Mouse (Mus musculus): ENCODE measurements around the gene Nebl. TPM values are rescaled to one million over a fixed set of nuclear protein-coding genes. Genes with fewer than 3 reads are reported as not detected.

The Nebl gene
- polyA plus RNA-seq, 1 experiment from 2014 or later, result 0.64 TPM

GRCm38 (mm10) chr2:17714124-17714523 lies 17.1 kb downstream of the Nebl start:
- H3K36me3 ChIP-seq (ENCODE audit: control insufficient read depth, insufficient read depth, low read length), result no peaks in the 10 kb centered on the region
- H3K9me3 ChIP-seq (ENCODE audit: control insufficient read depth, low read length), result no peaks in the 10 kb centered on the region
- H3K27ac ChIP-seq (ENCODE audit: low read length), result no peak overlapping the region
- H3K9ac ChIP-seq (ENCODE audit: low read depth, low read length), result no peak overlapping the region
- H3K4me2 ChIP-seq (ENCODE audit: low read depth, low read length), result no peak overlapping the region
- WGBS, result 50% methylated on average over 4 of the region's 4 CpGs
- no peak for ATAC-seq
- H3K27me3 ChIP-seq (replicated peaks; ENCODE audit: control insufficient read depth, insufficient read depth, low read length), result no peaks in the 10 kb centered on the region
- H3K4me3 ChIP-seq (ENCODE audit: low read length), result no peak overlapping the region
- H3K4me1 ChIP-seq (ENCODE audit: control insufficient read depth, insufficient read depth, low read length), result no peaks in the 10 kb centered on the region

GRCm38 (mm10) chr2:17711216-17711615 lies 20.0 kb downstream of the Nebl start:
- H3K9me3 ChIP-seq (ENCODE audit: control insufficient read depth, low read length), result no peaks in the 10 kb centered on the region
- no peak overlapping the region for H3K9ac ChIP-seq (ENCODE audit: low read depth, low read length)
- ATAC-seq, result no peak
- H3K27me3 ChIP-seq (replicated peaks; ENCODE audit: control insufficient read depth, insufficient read depth, low read length), result no peaks in the 10 kb centered on the region
- 85% methylated on average over 5 of the region's 5 CpGs for WGBS
- no peak overlapping the region for H3K4me3 ChIP-seq (ENCODE audit: low read length)
- H3K27ac ChIP-seq (ENCODE audit: low read length), result no peak overlapping the region
- no peaks in the 10 kb centered on the region for H3K36me3 ChIP-seq (ENCODE audit: control insufficient read depth, insufficient read depth, low read length)
- no peak overlapping the region for H3K4me2 ChIP-seq (ENCODE audit: low read depth, low read length)
- H3K4me1 ChIP-seq (ENCODE audit: control insufficient read depth, insufficient read depth, low read length), result no peaks in the 10 kb centered on the region

- WGBS, result 82% methylated on average over 2 of the region's 2 CpGs
- H3K4me2 ChIP-seq (ENCODE audit: low read depth, low read length), result no peak overlapping the region
- no peaks in the 10 kb centered on the region for H3K9me3 ChIP-seq (ENCODE audit: control insufficient read depth, low read length)
- H3K4me1 ChIP-seq (ENCODE audit: control insufficient read depth, insufficient read depth, low read length), result no peaks in the 10 kb centered on the region
- no peak overlapping the region for H3K27ac ChIP-seq (ENCODE audit: low read length)
- no peaks in the 10 kb centered on the region for H3K36me3 ChIP-seq (ENCODE audit: control insufficient read depth, insufficient read depth, low read length)
- no peak overlapping the region for H3K4me3 ChIP-seq (ENCODE audit: low read length)
- ATAC-seq, result no peak
- H3K27me3 ChIP-seq (replicated peaks; ENCODE audit: control insufficient read depth, insufficient read depth, low read length), result no peaks in the 10 kb centered on the region
- no peak overlapping the region for H3K9ac ChIP-seq (ENCODE audit: low read depth, low read length)
Measured at GRCm38 (mm10) chr2:17710083-17710482, 21.2 kb downstream of the Nebl start.

- Histone ChIP-seq H3K9ac (ENCODE audit: low read depth, low read length) (no peak overlapping the region), H3K4me2 (ENCODE audit: low read depth, low read length) (no peak overlapping the region), H3K4me3 (ENCODE audit: low read length) (no peak overlapping the region), H3K36me3 (ENCODE audit: control insufficient read depth, insufficient read depth, low read length) (no peaks in the 10 kb centered on the region), H3K9me3 (ENCODE audit: control insufficient read depth, low read length) (no peaks in the 10 kb centered on the region), H3K27me3 (replicated peaks; ENCODE audit: control insufficient read depth, insufficient read depth, low read length) (no peaks in the 10 kb centered on the region), H3K27ac (ENCODE audit: low read length) (no peak overlapping the region), H3K4me1 (ENCODE audit: control insufficient read depth, insufficient read depth, low read length) (no peaks in the 10 kb centered on the region)
- no peak for ATAC-seq
- WGBS, result 77% methylated on average over 5 of the region's 5 CpGs
Measured at GRCm38 (mm10) chr2:17705964-17706363, 25.3 kb downstream of the Nebl start.

- H3K27me3 ChIP-seq (replicated peaks; ENCODE audit: control insufficient read depth, insufficient read depth, low read length), result no peaks in the 10 kb centered on the region
- no peak for ATAC-seq
- no peaks in the 10 kb centered on the region for H3K9me3 ChIP-seq (ENCODE audit: control insufficient read depth, low read length)
- H3K36me3 ChIP-seq (ENCODE audit: control insufficient read depth, insufficient read depth, low read length), result no peaks in the 10 kb centered on the region
- H3K27ac ChIP-seq (ENCODE audit: low read length), result no peak overlapping the region
- no peak overlapping the region for H3K4me3 ChIP-seq (ENCODE audit: low read length)
- H3K4me2 ChIP-seq (ENCODE audit: low read depth, low read length), result no peak overlapping the region
- H3K9ac ChIP-seq (ENCODE audit: low read depth, low read length), result no peak overlapping the region
- H3K4me1 ChIP-seq (ENCODE audit: control insufficient read depth, insufficient read depth, low read length), result no peaks in the 10 kb centered on the region
- WGBS, result 57% methylated on average over 3 of the region's 3 CpGs
Measured at GRCm38 (mm10) chr2:17705426-17705825, 25.8 kb downstream of the Nebl start.

GRCm38 (mm10) chr2:17703170-17703512 lies 28.1 kb downstream of the Nebl start:
- H3K36me3 ChIP-seq (ENCODE audit: control insufficient read depth, insufficient read depth, low read length), result no peaks in the 10 kb centered on the region
- H3K4me1 ChIP-seq (ENCODE audit: control insufficient read depth, insufficient read depth, low read length), result no peaks in the 10 kb centered on the region
- no peak overlapping the region for H3K4me2 ChIP-seq (ENCODE audit: low read depth, low read length)
- no peak overlapping the region for H3K9ac ChIP-seq (ENCODE audit: low read depth, low read length)
- no peaks in the 10 kb centered on the region for H3K9me3 ChIP-seq (ENCODE audit: control insufficient read depth, low read length)
- no peak overlapping the region for H3K27ac ChIP-seq (ENCODE audit: low read length)
- no peaks in the 10 kb centered on the region for H3K27me3 ChIP-seq (replicated peaks; ENCODE audit: control insufficient read depth, insufficient read depth, low read length)
- ATAC-seq, result no peak
- 74% methylated on average over 2 of the region's 2 CpGs for WGBS
- H3K4me3 ChIP-seq (ENCODE audit: low read length), result no peak overlapping the region

- no peak for ATAC-seq
- WGBS, result 52% methylated on average over 7 of the region's 7 CpGs
- no peaks in the 10 kb centered on the region for H3K9me3 ChIP-seq (ENCODE audit: control insufficient read depth, low read length)
Measured at GRCm38 (mm10) chr2:17702481-17703169, 28.6 kb downstream of the Nebl start.

GRCm38 (mm10) chr2:17698161-17699087 lies 32.8 kb downstream of the Nebl start:
- Histone ChIP-seq H3K4me1 (ENCODE audit: control insufficient read depth, insufficient read depth, low read length) (no peaks in the 10 kb centered on the region), H3K36me3 (ENCODE audit: control insufficient read depth, insufficient read depth, low read length) (no peaks in the 10 kb centered on the region), H3K9me3 (ENCODE audit: control insufficient read depth, low read length) (no peaks in the 10 kb centered on the region), H3K4me2 (ENCODE audit: low read depth, low read length) (no peak overlapping the region), H3K27ac (ENCODE audit: low read length) (no peak overlapping the region), H3K9ac (ENCODE audit: low read depth, low read length) (no peak overlapping the region), H3K4me3 (ENCODE audit: low read length) (no peak overlapping the region), H3K27me3 (replicated peaks; ENCODE audit: control insufficient read depth, insufficient read depth, low read length) (no peaks in the 10 kb centered on the region)
- no peak for ATAC-seq
- WGBS, result 68% methylated on average over 4 of the region's 4 CpGs

More at GRCm38 (mm10) chr2:17702481-17703169, 28.6 kb downstream of the Nebl start:
- H3K4me1 ChIP-seq (ENCODE audit: control insufficient read depth, insufficient read depth, low read length), result no peaks in the 10 kb centered on the region
- no peak overlapping the region for H3K4me2 ChIP-seq (ENCODE audit: low read depth, low read length)
- H3K4me3 ChIP-seq (ENCODE audit: low read length), result no peak overlapping the region
- H3K36me3 ChIP-seq (ENCODE audit: control insufficient read depth, insufficient read depth, low read length), result no peaks in the 10 kb centered on the region
- no peak overlapping the region for H3K9ac ChIP-seq (ENCODE audit: low read depth, low read length)
- no peak overlapping the region for H3K27ac ChIP-seq (ENCODE audit: low read length)
- no peaks in the 10 kb centered on the region for H3K27me3 ChIP-seq (replicated peaks; ENCODE audit: control insufficient read depth, insufficient read depth, low read length)

- Histone ChIP-seq H3K4me1 (ENCODE audit: control insufficient read depth, insufficient read depth, low read length) (no peaks in the 10 kb centered on the region), H3K36me3 (ENCODE audit: control insufficient read depth, insufficient read depth, low read length) (no peaks in the 10 kb centered on the region), H3K4me2 (ENCODE audit: low read depth, low read length) (no peak overlapping the region), H3K9ac (ENCODE audit: low read depth, low read length) (no peak overlapping the region), H3K27me3 (replicated peaks; ENCODE audit: control insufficient read depth, insufficient read depth, low read length) (no peaks in the 10 kb centered on the region), H3K9me3 (ENCODE audit: control insufficient read depth, low read length) (no peaks in the 10 kb centered on the region), H3K4me3 (ENCODE audit: low read length) (no peak overlapping the region), H3K27ac (ENCODE audit: low read length) (no peak overlapping the region)
- ATAC-seq, result no peak
- 82% methylated on average over 2 of the region's 2 CpGs for WGBS
Measured at GRCm38 (mm10) chr2:17692926-17693325, 38.3 kb downstream of the Nebl start.

Measured in intestine, embryonic 16.5 days (tissue).